Mouse (Mus musculus) inflammation-experienced regulatory T-cells, adult 6 months (primary cell): ENCODE results near the gene Rxfp2. TPM values are rescaled to one million over a fixed set of nuclear protein-coding genes. Genes with fewer than 3 reads are reported as not detected.

Experiments used
- ATAC-seq: one replicate; pipeline ENCODE4 v1.8.0; 2017
- polyA plus RNA-seq, 3 experiments: library from polyadenylated mRNA; unstranded; fragments of 100-300 nt; shearing (Covaris generic); gene quantifications; one replicate each; pipeline ENCODE4 v1.2.1; 2017

Gene Rxfp2
- polyA plus RNA-seq, 3 experiments from 2014 or later = not detected

DNA sequence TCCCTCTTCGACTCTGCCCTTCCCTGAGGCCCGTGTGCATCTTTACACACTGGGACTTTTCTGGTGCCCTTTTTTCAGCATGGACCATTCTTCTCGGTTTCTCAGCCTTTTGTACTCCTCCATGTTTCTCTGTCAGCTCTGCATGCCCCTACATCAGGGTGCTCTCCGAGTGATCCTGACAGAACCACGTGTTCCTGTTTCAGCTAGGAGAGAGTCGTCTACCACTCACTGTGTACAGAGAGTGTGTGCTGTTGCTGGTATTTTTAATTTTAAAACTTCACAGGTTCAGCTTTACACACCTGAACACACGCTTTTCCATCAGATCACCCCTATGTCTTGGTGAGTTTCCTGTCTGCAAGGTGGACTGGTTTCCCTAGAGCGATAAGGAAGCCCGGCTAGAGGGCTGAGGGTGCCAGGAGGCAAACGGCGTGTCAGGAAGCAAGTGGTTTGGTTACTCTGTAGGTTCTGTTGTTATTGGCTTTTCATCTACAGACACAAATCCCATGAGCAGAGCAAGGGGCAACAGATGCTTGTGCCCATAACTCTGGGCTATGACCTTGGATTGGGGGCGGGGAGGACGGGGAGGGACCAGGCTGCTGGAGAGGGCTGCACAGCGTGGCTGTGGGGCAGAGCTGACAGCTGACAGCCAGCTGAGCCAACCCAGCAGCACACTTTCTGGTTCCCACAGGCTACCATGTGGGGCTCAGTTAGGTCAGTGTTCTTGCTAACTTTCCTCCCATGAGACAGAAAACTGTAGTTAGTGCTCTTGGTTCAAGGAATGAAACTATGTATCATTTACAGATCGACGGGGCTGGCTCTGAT lies 97.0 kb downstream of the Rxfp2 start:
- no peak for ATAC-seq

DNA sequence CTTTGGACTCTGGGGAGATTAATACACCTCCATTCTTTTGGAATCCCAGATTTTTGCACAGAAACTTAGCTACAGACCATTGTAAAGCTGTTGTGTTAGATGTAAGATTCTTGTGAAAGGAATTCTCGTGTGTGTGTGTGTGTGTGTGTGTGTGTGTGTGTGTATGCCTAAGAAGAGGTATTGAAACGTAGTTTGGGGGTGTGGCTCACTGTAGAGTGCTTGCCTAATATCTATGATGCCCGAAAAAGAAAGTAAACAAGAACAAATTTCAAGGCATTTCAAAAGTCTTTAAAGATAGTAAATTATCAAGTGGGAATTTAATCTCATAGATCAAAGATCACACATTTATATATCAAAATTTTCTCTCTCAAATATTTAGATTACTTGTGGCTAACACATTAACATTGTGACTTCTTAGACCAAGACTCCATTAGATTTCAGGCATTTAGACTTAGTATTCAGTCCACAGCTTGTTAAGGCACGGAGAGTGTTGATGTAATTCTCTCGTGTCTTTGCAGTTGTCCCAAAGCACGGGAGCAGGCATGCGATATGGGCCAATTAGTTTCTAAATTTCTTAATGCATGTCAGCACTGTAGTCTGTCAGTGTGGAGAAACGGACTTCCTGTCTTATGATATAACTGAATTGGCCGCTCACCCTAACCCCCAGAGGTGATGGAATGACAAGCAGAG lies 97.9 kb downstream of the Rxfp2 start:
- ATAC-seq = no peak

DNA sequence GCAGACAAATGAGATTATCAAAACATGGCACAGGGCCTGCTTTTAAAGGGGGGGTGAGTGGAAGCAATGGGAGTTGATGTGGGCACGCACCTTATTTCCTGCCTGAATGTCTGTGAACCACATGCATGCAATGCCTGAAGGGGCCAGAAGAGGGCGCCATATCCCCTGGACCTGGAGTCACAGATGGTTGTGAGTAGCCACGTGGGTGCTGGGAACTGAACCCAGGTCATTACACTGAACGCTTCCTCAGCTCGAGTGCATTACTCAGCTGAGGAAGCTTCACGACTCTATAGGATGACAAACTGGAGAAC lies 98.4 kb downstream of the Rxfp2 start:
- no peak for ATAC-seq

DNA sequence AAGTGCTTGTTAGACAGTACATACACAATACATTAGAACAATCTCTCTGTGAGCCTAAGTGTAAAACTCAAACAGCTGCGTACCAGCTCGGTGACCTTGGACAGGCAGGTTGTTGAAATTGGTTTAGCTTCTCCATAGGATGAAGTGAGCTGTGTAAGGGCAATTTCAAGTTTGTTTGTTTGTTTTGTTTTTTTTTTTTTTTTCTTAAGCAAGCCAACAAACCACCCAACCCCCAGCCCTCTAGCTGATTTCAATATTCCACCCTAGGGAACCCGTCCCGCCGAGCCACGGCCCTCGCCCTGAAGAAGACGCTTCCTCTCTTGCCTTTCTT lies 99.6 kb downstream of the Rxfp2 start:
- ATAC-seq = no peak

DNA sequence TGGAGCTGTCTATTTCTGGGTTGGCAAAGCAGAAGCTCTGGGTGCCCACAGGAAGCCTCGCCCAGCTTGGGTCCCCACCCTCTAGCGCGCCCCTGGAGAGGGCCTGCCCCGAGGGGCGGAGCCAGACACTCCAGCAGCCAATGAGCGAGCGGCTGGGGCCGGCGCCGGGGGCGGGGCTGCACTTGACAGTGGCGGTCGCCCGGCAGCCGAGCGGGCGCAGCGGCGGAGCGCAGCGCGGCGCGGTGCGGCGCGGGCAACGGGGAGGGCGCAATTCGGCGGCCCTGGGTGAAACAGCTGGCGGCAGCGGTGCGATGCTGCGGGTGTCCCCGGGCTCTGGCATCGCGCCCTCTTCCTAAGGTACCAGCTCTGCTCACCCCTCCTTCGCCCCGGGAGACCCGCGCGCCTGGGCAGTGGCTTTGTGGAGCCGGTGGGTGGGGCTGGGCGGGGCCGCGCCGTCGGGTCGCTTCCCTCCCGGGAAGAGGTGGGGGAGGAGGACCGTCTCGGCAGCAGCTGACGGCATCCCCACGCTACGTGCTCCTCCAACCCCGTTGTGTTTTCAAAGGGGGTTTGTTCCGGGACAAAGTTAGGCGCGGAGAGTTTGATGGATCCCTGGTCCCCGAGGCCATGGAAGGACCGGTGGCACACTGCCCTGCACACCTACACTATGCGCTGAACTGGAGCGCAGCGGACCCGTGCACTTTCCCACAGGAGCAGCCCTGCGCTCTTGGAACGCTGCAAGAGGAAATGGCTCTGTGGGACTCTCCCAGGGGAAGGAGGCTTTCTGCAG lies 100.2 kb downstream of the Rxfp2 start, which contains the start of gene Fry:
Gene Fry, plus strand, starts transcription at position 191 of the 787 bp plus-strand sequence.
- peak; percentile 97 for ATAC-seq

DNA sequence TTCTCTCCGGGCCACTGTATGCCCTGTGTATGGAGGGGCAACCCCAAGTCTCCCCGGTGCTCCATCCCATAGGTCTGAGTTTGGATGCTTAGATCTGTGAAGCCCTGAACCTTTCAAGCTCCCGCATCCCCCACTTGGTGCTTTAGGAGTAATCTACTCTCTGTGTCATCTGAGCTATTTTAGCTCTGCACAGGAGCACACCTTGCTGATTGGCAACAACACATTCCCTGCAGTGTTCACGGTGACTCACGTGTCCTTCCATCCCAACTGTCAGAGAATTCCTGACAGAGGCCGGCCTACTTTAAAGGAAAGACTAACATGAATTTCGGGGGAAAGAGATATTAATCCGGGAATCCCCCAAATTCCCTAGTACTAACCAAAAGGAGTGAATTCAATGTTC lies 102.2 kb downstream of the Rxfp2 start:
- ATAC-seq = no peak

DNA sequence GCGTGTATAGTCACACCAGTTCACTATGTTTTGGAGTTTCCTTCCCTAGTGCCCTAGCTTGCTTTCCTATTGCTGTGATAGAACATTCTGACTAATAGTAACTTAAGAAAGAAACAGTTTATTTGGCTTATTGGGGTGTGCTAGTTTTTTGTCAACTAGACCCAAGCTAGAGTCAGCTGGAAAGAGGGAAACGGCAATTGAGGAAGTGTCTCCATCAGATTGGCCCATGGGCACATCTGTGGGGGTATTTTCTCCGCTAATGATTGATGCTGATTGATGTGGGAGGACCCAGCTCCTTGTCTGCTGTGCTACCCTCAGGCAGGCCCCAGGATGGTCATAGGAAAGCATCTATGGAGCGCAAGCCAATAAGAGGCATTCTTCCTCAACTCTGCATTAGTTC lies 103.6 kb downstream of the Rxfp2 start:
- no peak for ATAC-seq

DNA sequence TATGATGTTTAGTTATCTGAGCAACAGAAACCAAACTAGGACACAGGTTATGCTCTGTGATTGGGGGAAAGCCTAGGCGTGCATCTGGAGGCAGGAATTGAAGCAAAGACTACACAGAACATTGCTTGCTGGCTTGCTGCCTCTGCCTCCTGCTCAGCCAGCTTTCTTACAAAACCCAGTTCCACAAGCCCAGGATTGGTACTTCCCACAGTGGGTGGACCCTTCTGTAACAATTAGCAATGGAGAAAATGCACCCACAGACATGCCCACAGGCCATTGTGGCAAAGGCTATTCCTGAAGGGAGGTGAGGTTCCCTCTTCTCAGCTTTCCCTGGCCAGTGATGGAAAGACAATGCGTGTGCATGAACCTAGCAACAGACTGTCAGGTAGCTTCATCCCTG lies 104.1 kb downstream of the Rxfp2 start:
- no peak for ATAC-seq

DNA sequence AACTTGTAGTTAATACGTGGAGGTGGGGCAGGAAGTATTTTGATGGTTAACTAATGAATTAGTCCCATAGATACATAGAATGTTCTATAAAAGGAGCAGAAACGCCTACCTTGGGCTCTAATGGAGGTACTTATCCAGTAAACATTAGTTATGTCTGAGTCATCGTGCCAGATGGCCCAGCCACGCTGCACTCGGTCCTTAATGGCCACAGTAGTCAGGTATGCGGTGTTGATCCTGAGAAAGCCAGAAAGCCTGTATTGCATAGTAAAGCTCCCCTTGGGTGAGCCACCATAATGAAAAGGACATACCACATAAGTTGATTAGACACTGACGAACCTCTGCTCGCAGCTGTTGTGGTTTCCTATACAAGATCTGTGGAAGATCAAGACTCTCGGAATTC lies 107.4 kb downstream of the Rxfp2 start:
- ATAC-seq = no peak

DNA sequence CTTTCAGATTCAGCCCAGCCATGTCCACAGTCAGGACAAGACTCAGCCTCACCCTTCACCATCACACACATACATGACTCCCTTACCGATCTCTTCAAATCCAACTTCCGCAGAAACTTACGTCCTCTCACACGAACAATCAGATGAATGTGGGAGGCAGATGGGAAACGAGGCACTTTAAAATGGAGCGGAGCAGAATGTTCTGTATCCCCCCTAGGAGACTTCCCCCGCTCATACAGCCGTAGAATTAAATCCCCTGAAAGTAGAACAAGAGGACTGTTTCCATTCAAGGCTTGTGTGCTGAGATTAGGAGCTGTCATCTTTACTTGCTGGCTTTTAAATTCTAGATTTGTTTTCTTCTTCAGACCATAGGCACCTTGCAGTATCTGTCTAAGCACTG lies 110.0 kb downstream of the Rxfp2 start:
- ATAC-seq = no peak

DNA sequence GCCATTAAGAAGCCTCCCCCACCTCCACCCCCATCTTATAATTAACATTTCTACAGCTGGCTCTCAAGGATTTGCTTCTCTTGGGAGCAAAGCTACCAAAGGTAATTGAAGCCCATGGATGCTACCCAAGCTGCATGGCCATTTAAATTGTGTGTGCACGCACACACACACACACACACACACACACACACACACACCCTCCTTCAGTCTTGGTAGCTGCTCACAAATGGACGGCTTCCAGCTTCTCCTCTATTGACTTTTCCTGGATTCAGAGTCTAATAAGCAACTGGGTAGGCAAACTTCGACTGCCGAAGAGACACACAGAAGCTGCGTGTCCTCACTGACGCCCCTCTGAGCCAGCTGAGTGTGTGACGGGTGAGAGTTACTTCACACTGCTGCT lies 111.7 kb downstream of the Rxfp2 start:
- ATAC-seq = no peak

DNA sequence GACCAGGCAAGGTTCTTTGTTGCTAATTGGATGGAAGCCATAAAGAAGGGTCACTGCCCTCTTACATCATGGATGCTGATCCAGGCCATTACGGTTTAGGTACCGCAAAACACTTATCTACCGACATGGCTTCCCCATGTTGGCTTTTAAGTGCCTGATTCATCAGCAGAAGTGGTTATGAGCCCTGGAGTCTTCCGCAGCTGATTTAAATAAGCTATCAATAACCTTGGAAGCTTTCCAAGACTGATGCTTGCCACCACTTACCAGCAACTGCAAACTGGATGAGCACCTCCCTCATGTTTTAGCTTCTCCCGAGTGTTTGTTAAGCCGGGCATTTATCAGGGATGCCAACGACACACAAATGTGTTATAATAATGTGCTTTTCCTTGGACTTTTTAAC lies 112.7 kb downstream of the Rxfp2 start:
- no peak for ATAC-seq

Other genes starting within 250 kb of the Rxfp2 start
- gene Fry, start 100.0 kb downstream of the Rxfp2 start, polyA plus RNA-seq = 10 to 100 TPM; 15.9 to 25.3 (median 22.3) TPM